Mouse (Mus musculus): ENCODE data around the gene Nexn. TPM values are rescaled to one million over a fixed set of nuclear protein-coding genes. Genes with fewer than 3 reads are reported as not detected.
"Not testable (repeated sequence)": the region's sequence is repeated elsewhere in the genome, so short reads cannot be mapped to it uniquely, and the experiment has no call there.

Gene Nexn
- polyA plus RNA-seq (2012; rRNA removed) = 0.64 and 2.8 TPM in 2 replicates

DNA sequence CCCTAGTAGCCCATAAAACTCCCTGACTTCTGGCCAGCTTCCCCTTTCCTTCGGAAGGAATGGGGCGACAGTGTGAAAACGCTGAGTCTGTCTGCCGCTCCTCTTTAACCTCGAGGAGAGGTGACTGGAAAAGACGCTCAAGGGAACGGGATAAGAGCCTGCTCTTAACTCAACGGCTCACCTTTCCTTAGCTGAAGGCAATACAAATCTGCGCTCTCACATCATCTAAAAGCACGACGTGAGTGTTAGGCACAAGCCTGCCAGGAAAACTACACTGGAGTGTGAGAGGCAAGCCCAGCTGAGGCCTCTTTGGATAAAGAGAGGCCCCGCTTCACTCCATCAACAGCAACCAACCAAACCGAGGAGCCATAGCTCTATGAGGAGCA is at the start of gene Nexn:
TSS of gene Nexn (minus strand) at position 315 of the 386 bp plus-strand sequence.
- no peaks in the 10 kb centered on the region for H3K4me1 ChIP-seq (ENCODE audit: control insufficient read depth, insufficient read depth, low read length)
- H3K27ac ChIP-seq (ENCODE audit: insufficient read depth, low read length) = no peak within 1 kb of the TSS
- H3K4me3 ChIP-seq (ENCODE audit: insufficient read depth, low read length) = peak within 1 kb of the TSS; percentile 25
- TF ChIP-seq POLR2A (IDR thresholded peaks at IDR 0.05; ENCODE audit: extremely low read depth, insufficient read depth, low read length) (no peak), CTCF (IDR thresholded peaks at IDR 0.05; ENCODE audit: extremely low read depth, insufficient read depth, low read length) (no peak)

DNA sequence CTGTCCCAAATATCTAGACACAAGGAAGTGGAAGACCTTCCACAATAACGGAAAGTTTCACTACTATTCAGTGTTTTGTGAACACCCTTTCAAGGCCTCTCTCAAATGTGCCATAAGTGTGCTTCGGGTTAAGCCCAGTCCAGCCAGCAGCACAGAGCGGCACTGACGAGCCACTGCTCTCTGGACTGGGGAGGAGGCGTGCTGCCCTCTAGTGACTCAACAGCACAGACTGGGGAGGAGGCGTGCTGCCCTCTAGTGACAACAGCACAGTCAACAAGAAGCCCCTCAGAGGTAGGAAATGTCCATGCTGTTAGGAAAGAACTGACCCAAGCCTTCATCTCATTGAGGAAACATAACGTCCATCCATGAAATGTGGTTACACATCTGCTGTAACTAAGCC is 49.5 kb upstream of the Nexn start:
- H3K27ac ChIP-seq (ENCODE audit: insufficient read depth, low read length) = no peak overlapping the region
- TF ChIP-seq POLR2A (IDR thresholded peaks at IDR 0.05; ENCODE audit: extremely low read depth, insufficient read depth, low read length) = no peak
- TF ChIP-seq CTCF (IDR thresholded peaks at IDR 0.05; ENCODE audit: extremely low read depth, insufficient read depth, low read length) = peak; percentile 96
- no peaks in the 10 kb centered on the region for H3K4me1 ChIP-seq (ENCODE audit: control insufficient read depth, insufficient read depth, low read length)
- H3K4me3 ChIP-seq (ENCODE audit: insufficient read depth, low read length) = no peak overlapping the region

DNA sequence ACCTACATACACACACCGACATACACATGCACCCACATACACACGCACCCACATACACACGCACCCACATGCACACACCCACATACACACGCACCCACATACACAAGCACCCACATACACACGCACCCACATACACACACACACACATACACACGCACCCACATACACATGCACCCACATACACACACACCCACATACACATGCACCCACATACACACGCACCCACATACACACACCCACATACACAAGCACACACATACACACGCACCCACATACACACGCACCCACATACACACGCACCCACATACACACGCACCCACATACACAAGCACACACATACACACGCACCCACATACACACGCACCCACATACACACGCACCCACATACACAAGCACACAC is 48.5 kb upstream of the Nexn start:
- H3K4me1 ChIP-seq (ENCODE audit: control insufficient read depth, insufficient read depth, low read length); H3K27ac ChIP-seq (ENCODE audit: insufficient read depth, low read length); H3K4me3 ChIP-seq (ENCODE audit: insufficient read depth, low read length): not testable (repeated sequence)

DNA sequence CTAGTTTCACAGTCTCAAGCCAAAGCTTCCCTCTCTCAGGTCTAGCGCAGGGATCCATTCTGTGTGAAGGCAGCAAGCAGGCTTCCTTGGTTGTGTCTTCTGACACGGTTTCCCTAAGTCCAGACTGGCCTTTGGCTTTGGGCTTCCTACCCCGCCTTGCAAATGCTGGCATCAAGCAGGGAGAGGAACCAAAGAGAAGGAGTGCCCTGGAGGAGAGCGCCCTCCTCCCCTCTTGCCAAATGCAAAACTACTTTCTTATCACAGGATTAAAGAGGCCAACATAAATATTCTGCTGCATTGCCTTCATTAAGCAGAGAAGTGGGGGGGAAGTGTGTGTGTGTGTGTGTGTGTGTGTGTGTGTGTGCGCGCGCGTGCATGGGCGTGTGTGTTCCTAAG is 43.1 kb upstream of the Nexn start:
- H3K4me1 ChIP-seq (ENCODE audit: control insufficient read depth, insufficient read depth, low read length) = peaks cover 1% of the 10 kb centered on the region; the same call in 1 of the 2 replicates
- no peak overlapping the region for H3K4me3 ChIP-seq (ENCODE audit: insufficient read depth, low read length)
- TF ChIP-seq CTCF (IDR thresholded peaks at IDR 0.05; ENCODE audit: extremely low read depth, insufficient read depth, low read length) = no peak
- no peak overlapping the region for H3K27ac ChIP-seq (ENCODE audit: insufficient read depth, low read length)

DNA sequence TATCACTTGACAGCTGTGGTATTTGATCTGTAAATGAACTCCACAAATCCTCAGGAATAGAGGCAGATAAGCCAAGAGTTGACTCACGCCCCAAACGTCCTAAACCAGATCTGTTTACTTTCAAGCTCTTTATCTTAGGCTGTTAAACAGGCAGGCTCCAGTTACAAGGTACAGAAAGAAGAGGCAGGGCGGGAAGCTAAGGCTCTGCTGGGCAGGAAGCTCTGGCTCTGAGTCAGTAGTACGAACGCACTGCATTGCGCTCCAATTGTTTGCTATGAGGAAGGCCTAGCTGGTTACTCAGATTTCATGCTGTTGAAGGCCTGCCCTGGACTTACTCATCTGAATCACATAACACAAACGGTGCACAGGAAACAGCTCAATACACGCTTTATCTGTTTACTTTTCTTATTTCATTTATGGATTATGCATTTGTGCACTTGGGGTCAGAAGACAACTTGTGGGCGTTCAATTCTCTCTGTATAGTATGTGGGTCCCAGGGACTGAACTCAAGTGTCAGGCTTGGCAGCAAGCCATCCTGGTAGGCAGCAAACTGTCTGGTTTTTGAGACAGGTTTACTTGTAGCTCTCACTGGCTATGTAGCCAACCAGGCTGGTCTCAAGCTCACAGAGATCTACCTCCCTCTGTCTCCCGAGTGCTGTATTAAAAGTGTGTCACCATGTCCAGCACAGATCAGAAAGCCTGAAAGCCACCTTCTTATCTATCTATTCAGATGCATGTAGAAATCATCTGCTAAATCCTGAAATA is 42.5 kb upstream of the Nexn start:
- Histone ChIP-seq H3K4me3 (ENCODE audit: insufficient read depth, low read length) (no peak overlapping the region), H3K27ac (ENCODE audit: insufficient read depth, low read length) (no peak overlapping the region), H3K4me1 (ENCODE audit: control insufficient read depth, insufficient read depth, low read length) (peaks cover 1% of the 10 kb centered on the region; the same call in 1 of the 2 replicates)
- TF ChIP-seq CTCF (IDR thresholded peaks at IDR 0.05; ENCODE audit: extremely low read depth, insufficient read depth, low read length) (no peak), POLR2A (IDR thresholded peaks at IDR 0.05; ENCODE audit: extremely low read depth, insufficient read depth, low read length) (no peak)

DNA sequence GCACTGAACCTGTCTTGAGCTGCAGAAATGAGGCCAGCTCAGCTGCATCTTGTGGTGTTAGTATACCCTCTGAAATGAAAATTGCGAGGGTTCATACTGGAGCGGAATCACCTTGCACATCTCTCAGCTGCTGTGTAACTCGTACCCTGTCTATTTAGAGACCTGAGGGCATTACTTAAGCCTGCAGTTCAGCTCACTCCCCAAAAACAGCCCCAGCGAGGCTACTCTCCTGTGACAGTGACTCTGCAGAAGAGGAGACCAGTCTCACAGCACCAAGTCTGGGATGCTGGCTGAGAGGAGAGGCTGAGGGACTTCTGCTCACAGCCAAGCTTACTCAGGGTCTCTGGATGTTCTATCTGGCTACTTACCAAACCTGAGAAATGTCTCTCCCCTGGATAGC is 39.8 kb upstream of the Nexn start:
- no peak for TF ChIP-seq CTCF (IDR thresholded peaks at IDR 0.05; ENCODE audit: extremely low read depth, insufficient read depth, low read length)
- TF ChIP-seq POLR2A (IDR thresholded peaks at IDR 0.05; ENCODE audit: extremely low read depth, insufficient read depth, low read length) = no peak
- no peak overlapping the region for H3K4me3 ChIP-seq (ENCODE audit: insufficient read depth, low read length)
- no peak overlapping the region for H3K27ac ChIP-seq (ENCODE audit: insufficient read depth, low read length)
- peaks cover 1% of the 10 kb centered on the region; the same call in 1 of the 2 replicates for H3K4me1 ChIP-seq (ENCODE audit: control insufficient read depth, insufficient read depth, low read length)

DNA sequence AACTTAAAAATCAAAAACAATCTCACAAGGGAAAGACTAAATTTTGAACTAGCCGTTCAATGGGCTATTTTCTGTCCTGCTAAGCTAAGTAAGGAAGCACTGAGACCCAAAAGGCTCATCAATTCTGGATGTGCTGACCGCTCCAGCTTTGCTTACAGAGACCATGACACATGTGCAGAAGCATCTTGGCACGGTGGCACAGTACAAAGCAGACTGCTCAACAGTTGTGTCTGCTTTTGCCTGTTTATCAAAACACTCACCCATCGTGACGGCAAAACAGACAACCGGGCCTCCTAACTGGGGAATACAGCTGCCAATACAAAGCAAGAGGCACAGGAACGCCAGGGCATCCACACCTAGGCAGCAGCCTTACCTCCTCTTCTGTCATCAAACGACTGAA is 38.9 kb upstream of the Nexn start:
- peaks cover 1% of the 10 kb centered on the region; the same call in 1 of the 2 replicates for H3K4me1 ChIP-seq (ENCODE audit: control insufficient read depth, insufficient read depth, low read length)
- no peak overlapping the region for H3K27ac ChIP-seq (ENCODE audit: insufficient read depth, low read length)
- no peak for TF ChIP-seq POLR2A (IDR thresholded peaks at IDR 0.05; ENCODE audit: extremely low read depth, insufficient read depth, low read length)
- no peak for TF ChIP-seq CTCF (IDR thresholded peaks at IDR 0.05; ENCODE audit: extremely low read depth, insufficient read depth, low read length)
- no peak overlapping the region for H3K4me3 ChIP-seq (ENCODE audit: insufficient read depth, low read length)

DNA sequence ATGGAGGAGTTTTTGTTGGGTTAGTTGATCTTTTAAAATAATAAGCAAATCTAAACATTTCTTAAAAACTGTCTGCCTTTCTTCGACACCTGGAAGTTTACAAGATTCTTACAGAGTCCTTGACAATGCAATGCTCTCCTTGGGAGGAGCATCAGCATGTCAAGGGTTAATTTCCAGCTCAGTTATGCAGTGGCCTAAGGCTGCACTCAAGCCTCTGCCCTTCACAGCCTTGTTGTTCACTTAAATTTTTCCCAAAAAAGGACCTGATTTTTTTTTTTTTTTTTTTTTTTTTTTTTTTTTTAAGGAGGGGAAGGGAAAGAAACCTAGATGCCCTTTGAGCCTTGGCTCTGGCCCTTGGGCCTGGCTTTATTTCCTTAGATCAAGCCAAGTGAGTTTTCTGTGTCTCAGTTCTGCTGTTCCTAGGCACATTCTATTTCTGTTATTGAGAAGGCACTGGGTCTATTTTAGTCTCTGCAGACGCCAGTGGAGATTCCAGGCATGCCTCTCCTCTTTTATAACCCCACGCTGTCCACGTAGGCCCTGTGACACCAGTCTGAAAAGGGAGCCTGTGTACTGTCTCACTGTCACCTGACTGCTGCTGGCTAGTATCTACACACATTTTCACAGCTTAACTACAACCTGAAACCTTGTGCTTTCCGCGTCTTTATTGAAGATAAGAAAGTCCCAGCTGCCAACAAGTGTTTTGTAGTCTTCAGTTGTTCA is 38.1 kb upstream of the Nexn start:
- Histone ChIP-seq H3K4me1 (ENCODE audit: control insufficient read depth, insufficient read depth, low read length) (peaks cover 1% of the 10 kb centered on the region; the same call in 1 of the 2 replicates), H3K4me3 (ENCODE audit: insufficient read depth, low read length) (no peak overlapping the region), H3K27ac (ENCODE audit: insufficient read depth, low read length) (no peak overlapping the region)
- TF ChIP-seq CTCF (IDR thresholded peaks at IDR 0.05; ENCODE audit: extremely low read depth, insufficient read depth, low read length) = no peak
- no peak for TF ChIP-seq POLR2A (IDR thresholded peaks at IDR 0.05; ENCODE audit: extremely low read depth, insufficient read depth, low read length)

DNA sequence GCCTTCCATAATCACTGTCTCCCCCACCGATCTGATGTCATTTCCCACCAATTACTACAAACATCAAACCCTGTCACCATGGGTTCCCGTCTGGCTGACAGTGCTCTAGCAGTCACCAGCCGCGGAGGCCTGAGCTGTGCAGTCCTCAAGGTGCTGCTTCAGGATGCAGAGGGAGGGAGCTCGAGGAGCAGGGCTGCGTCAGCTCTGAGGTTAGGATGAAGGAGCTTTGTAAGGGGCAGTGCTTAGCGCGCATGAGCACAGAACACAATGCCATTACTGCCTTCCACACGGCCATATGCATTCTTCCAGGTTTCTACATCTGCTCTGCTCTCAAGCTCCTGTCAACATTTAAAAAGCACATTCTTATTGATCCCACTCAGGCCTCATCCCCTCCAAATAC is 36.8 kb upstream of the Nexn start:
- Histone ChIP-seq H3K4me1 (ENCODE audit: control insufficient read depth, insufficient read depth, low read length) (peaks cover 1% of the 10 kb centered on the region; the same call in 1 of the 2 replicates), H3K4me3 (ENCODE audit: insufficient read depth, low read length) (no peak overlapping the region)
- no peak for TF ChIP-seq CTCF (IDR thresholded peaks at IDR 0.05; ENCODE audit: extremely low read depth, insufficient read depth, low read length)
- no peak for TF ChIP-seq POLR2A (IDR thresholded peaks at IDR 0.05; ENCODE audit: extremely low read depth, insufficient read depth, low read length)

More for the DNA sequence above, 36.8 kb upstream of the Nexn start:
- no peak overlapping the region for H3K27ac ChIP-seq (ENCODE audit: insufficient read depth, low read length)
